Comparison of ENCODE assay signal across 14 mouse cellular contexts in genomic region chr19:44364029-44364428, GRCm38 (mm10). TPM values are rescaled to one million over a fixed set of nuclear protein-coding genes. Genes with fewer than 3 reads are reported as not detected.
DNase-seq lines count a peak whose midpoint lies in the region; TF ChIP-seq lines count a peak whose summit lies in the region.
"Had no signal": no experiment of that assay in that cellular context is flagged by ENCODE, and none has a peak within 500 bp of the region (broad histone marks: within the 10 kb centered on the region; RNA-seq: fewer than 3 reads in every experiment).

No protein-coding gene starts in this region.

- H3K9ac ChIP-seq in CH12.LX (ENCODE audit: insufficient read depth, low read depth) = no peak overlapping the region
- H3K9ac ChIP-seq: heart, embryonic 13.5 days; hindbrain, embryonic 13.5 days; liver, postnatal 0 days; midbrain, embryonic 12.5 days; stomach, embryonic 15.5 days had no signal

- no peaks in the 10 kb centered on the region for H3K27me3 ChIP-seq in CH12.LX (replicated peaks)
- H3K27me3 ChIP-seq: heart, embryonic 13.5 days; hindbrain, embryonic 13.5 days; midbrain, embryonic 12.5 days; stomach, embryonic 15.5 days had no signal

- dilution Hi-C loops in CH12.LX (cut with MboI; ENCODE audit: extremely low pct_ligation_motif_present, extremely low pct_unique_long_range_greater_than_20kb, low sequenced_read_pairs) = no loop called here

- no peak for TF ChIP-seq EP300 in CH12.LX (IDR thresholded peaks at IDR 0.05; ENCODE audit: low read length)

- no peaks in the 10 kb centered on the region for H3K36me3 ChIP-seq in CH12.LX (replicated peaks in 1 of 2; ENCODE audit: control insufficient read depth in 1 of 2, insufficient read depth in 1 of 2, low read length in 1 of 2)
- H3K36me3 ChIP-seq: forebrain, embryonic 10.5 days; heart, embryonic 13.5 days; hindbrain, embryonic 13.5 days; midbrain, embryonic 12.5 days; stomach, embryonic 15.5 days had no signal

- H3K4me1 ChIP-seq in CH12.LX (ENCODE audit: control insufficient read depth in 1 of 2, insufficient read depth in 2 of 2) = peaks cover 0 to 24% of the 10 kb centered on the region in 2 experiments; a peak in 2 of 4 replicates
- H3K4me1 ChIP-seq: heart, embryonic 13.5 days; hindbrain, embryonic 13.5 days; midbrain, embryonic 12.5 days; stomach, embryonic 15.5 days had no signal

- H3K4me2 ChIP-seq in CH12.LX (ENCODE audit: insufficient read depth, low read depth, poor library complexity, severe bottlenecking) = peak overlapping the region; percentile 76
- H3K4me2 ChIP-seq: hindbrain, embryonic 13.5 days; midbrain, embryonic 12.5 days; stomach, embryonic 15.5 days had no signal

- TF ChIP-seq RAD21 in CH12.LX (IDR thresholded peaks at IDR 0.05; ENCODE audit: low read depth, low read length) = no peak

- H3K9me3 ChIP-seq in CH12.LX (replicated peaks; ENCODE audit: low read length) = no peaks in the 10 kb centered on the region
- H3K9me3 ChIP-seq: heart, embryonic 13.5 days; hindbrain, embryonic 13.5 days; midbrain, embryonic 12.5 days; stomach, embryonic 15.5 days had no signal

- no peaks in the 10 kb centered on the region for H3K79me2 ChIP-seq in CH12.LX (replicated peaks; ENCODE audit: control insufficient read depth, extremely low read depth, insufficient read depth, poor library complexity, severe bottlenecking)

- TF ChIP-seq CTCF in CH12.LX (conservative IDR thresholded peaks at IDR 0.05 in 1 of 2, IDR thresholded peaks at IDR 0.05 in 1 of 2; ENCODE audit: low read depth in 2 of 2, low read length in 2 of 2) = no peak

- peak; percentile 54 for DNase-seq in adrenal gland, adult 2 months
- DNase-seq in adrenal gland, adult 18-20 months (ENCODE audit: low spot score in 2 of 2) = no peak
- DNase-seq in left cerebral cortex, adult 11 months (ENCODE audit: low spot score) = peak; percentile 13
- DNase-seq in left cerebral cortex, postnatal 36 days (ENCODE audit: low spot score in 2 of 2) = no peak
- DNase-seq in CH12.LX (ENCODE audit: extremely low read depth) = peak; percentile 49
- DNase-seq in layer of hippocampus, adult 9-10 months (ENCODE audit: low spot score) = peak; percentile 30
- DNase-seq in cerebellum, adult 9-10 months = no peak
- no peak for DNase-seq in urinary bladder, adult 2 months (ENCODE audit: low spot score)

- intact Hi-C loops in left cerebral cortex, postnatal 36 days (cut with DNase I) = loop anchor here (5.0 kb wide), 1 partner anchor 62 kb away; no protein-coding TSS in a partner anchor

- no peak for TF ChIP-seq POLR2A in CH12.LX (IDR thresholded peaks at IDR 0.05; ENCODE audit: low read depth, low read length)

- H3K4me3 ChIP-seq in CH12.LX (replicated peaks in 1 of 3; ENCODE audit: low read depth in 2 of 3, low read length in 2 of 3, poor library complexity in 1 of 3) = peak overlapping the region in 1 of 3 experiments; percentile 11
- H3K4me3 ChIP-seq: forebrain, embryonic 10.5 days; heart, embryonic 13.5 days; hindbrain, embryonic 13.5 days; midbrain, embryonic 12.5 days; stomach, embryonic 15.5 days had no signal

- peak overlapping the region; percentile 37; the same call in 1 of the 2 replicates for H3K27ac ChIP-seq in CH12.LX (ENCODE audit: insufficient read depth, low read depth)
- H3K27ac ChIP-seq: forebrain, embryonic 10.5 days; heart, embryonic 13.5 days; hindbrain, embryonic 13.5 days; midbrain, embryonic 12.5 days; stomach, embryonic 15.5 days had no signal

- in situ Hi-C loops in CH12.LX (cut with MboI; ENCODE audit: low pct_ligation_motif_present, low pct_unique_long_range_greater_than_20kb, low sequenced_read_pairs) = no loop called here

TF ChIP-seq in CH12.LX, 34 proteins besides CTCF, POLR2A, EP300 and RAD21:
- TF ChIP-seq CHD1 (IDR thresholded peaks at IDR 0.05; ENCODE audit: low read depth, low read length) (0 out of 2 replicates have a peak, but pooled peaks have one; percentile 32), ZNF384 (IDR thresholded peaks at IDR 0.05; ENCODE audit: low read depth, low read length) (peak; percentile 58), BHLHE40 (IDR thresholded peaks at IDR 0.05; ENCODE audit: low read depth, low read length) (peak; percentile 87), ZKSCAN1 (IDR thresholded peaks at IDR 0.05; ENCODE audit: borderline replicate concordance, low read depth, low read length) (no peak), HCFC1 (IDR thresholded peaks at IDR 0.05; ENCODE audit: low read depth, low read length) (no peak), SIN3A (IDR thresholded peaks at IDR 0.05; ENCODE audit: low read length) (no peak), RCOR1 (conservative IDR thresholded peaks at IDR 0.05; ENCODE audit: low read depth, low read length) (no peak), TBP (conservative IDR thresholded peaks at IDR 0.05; ENCODE audit: low read depth, low read length) (no peak), ELF1 (IDR thresholded peaks at IDR 0.05; ENCODE audit: low read depth, low read length) (no peak), CHD2 (IDR thresholded peaks at IDR 0.05; ENCODE audit: low read length) (no peak), MXI1 (IDR thresholded peaks at IDR 0.05; ENCODE audit: low read depth, low read length) (0 out of 2 replicates have a peak, but pooled peaks have one; percentile 28), UBTF (IDR thresholded peaks at IDR 0.05; ENCODE audit: low read depth, low read length) (no peak), IRF4 (IDR thresholded peaks at IDR 0.05; ENCODE audit: low read depth, low read length) (no peak), MEF2A (IDR thresholded peaks at IDR 0.05; ENCODE audit: borderline replicate concordance, low read depth, low read length) (no peak)

RNA-seq across cellular contexts. Expression of gene Scd4, which starts 31.1 kb away (rescaled TPM):
- 1 to 10 TPM; 5.4 to 9.3 TPM for total RNA-seq in adrenal gland, adult 2 months (2021)
- polyA plus RNA-seq in adrenal gland, adult 2 months (2012; rRNA removed) = 0.19 and 0.29 TPM in 2 replicates
- 10 to 100 TPM in 1 of 2 experiments, 1 to 10 TPM in 1; 5.2 to 15.0 TPM for total RNA-seq in adrenal gland, adult 18-20 months (2021)
- 1 to 10 TPM; 2.2 to 3.1 TPM for total RNA-seq in left cerebral cortex, postnatal 36 days (2021)
- 0.08 TPM in 1 of 2 replicates, not detected in the other for total RNA-seq in CH12.LX (2012; rRNA removed)
- 0.18 TPM in 1 of 2 replicates, not detected in the other for total RNA-seq in CH12.LX (2014; rRNA removed)
- polyA plus RNA-seq in CH12.LX (2012; ENCODE audit: insufficient read length, low read depth) = 0.10 and 0.11 TPM in 2 replicates
- polyA plus RNA-seq in urinary bladder, adult 2 months (2012; rRNA removed) = 0.87 and 1.0 TPM in 2 replicates
- polyA plus RNA-seq: liver, postnatal 0 days had no signal

RNA-seq across cellular contexts. Expression of gene Scd1, which starts 43.6 kb away (rescaled TPM):
- total RNA-seq in adrenal gland, adult 2 months (2021) = 1,000 to 10,000 TPM; 1,012 to 3,370 TPM
- polyA plus RNA-seq in adrenal gland, adult 2 months (2012; rRNA removed) = 10,217 and 11,584 TPM in 2 replicates
- over 10,000 TPM in 1 of 2 experiments, 1,000 to 10,000 TPM in 1; 1,926 to 12,846 TPM for total RNA-seq in adrenal gland, adult 18-20 months (2021)
- total RNA-seq in left cerebral cortex, postnatal 36 days (2021) = 100 to 1,000 TPM; 141 to 168 TPM
- total RNA-seq in CH12.LX (2012; rRNA removed) (202 and 225 TPM in 2 replicates), CH12.LX (2014; rRNA removed) (240 and 314 TPM in 2 replicates)
- 203 and 244 TPM in 2 replicates for polyA plus RNA-seq in CH12.LX (2012; ENCODE audit: insufficient read length, low read depth)
- polyA plus RNA-seq in urinary bladder, adult 2 months (2012; rRNA removed) = 190 and 197 TPM in 2 replicates

Comparison
In these comparisons a context has a peak if more than half of its experiments do, and no peak if none do; other contexts are left out.
1. DNase-seq: peak in adrenal gland, adult 2 months (single experiment), left cerebral cortex, adult 11 months (single experiment), CH12.LX (single experiment) and layer of hippocampus, adult 9-10 months (single experiment); none in adrenal gland, adult 18-20 months (0 of 2), left cerebral cortex, postnatal 36 days (0 of 2), cerebellum, adult 9-10 months (single experiment) and urinary bladder, adult 2 months (single experiment).